Mouse (Mus musculus) heart, adult 8-10 months (tissue): ENCODE measurements around the gene Ythdf2. TPM values are rescaled to one million over a fixed set of nuclear protein-coding genes. Genes with fewer than 3 reads are reported as not detected.
A peak's percentile ranks its signal among the peaks of the same experiment; 100 is the strongest.
"Not testable (repeated sequence)": the region's sequence is repeated elsewhere in the genome, so short reads cannot be mapped to it uniquely, and the experiment has no call there.

Source experiments
- DNase-seq: peaks from one replicate; pipeline ENCODE4 v3.0.0; 2022; ENCODE audit warnings: low spot score
- total RNA-seq, 4 experiments: library from RNA; stranded (reverse); gene quantifications; 2 replicates each; pipeline ENCODE4 v1.2.4; 2022

The Ythdf2 gene
- total RNA-seq = 10 to 100 TPM; 23.8 to 27.1 (median 26.5) TPM

GRCm38 (mm10) chr4:132211953-132212734 lies at the start of gene Ythdf2:
TSS of gene Ythdf2 (minus strand) at chr4:132212303.
- peak; percentile 92 for DNase-seq

- DNase-seq = peak; percentile 25
Measured at GRCm38 (mm10) chr4:132260404-132261379, 48.6 kb upstream of the Ythdf2 start.

GRCm38 (mm10) chr4:132259248-132259647 lies 47.1 kb upstream of the Ythdf2 start:
- peak; percentile 14 for DNase-seq

GRCm38 (mm10) chr4:132256384-132256783 lies 44.3 kb upstream of the Ythdf2 start:
- no peak for DNase-seq

GRCm38 (mm10) chr4:132254986-132255385 lies 42.9 kb upstream of the Ythdf2 start:
- no peak for DNase-seq

GRCm38 (mm10) chr4:132253622-132254021 lies 41.5 kb upstream of the Ythdf2 start:
- DNase-seq = no peak

GRCm38 (mm10) chr4:132253128-132253527 lies 41.0 kb upstream of the Ythdf2 start:
- DNase-seq = no peak

GRCm38 (mm10) chr4:132251596-132251995 lies 39.5 kb upstream of the Ythdf2 start:
- DNase-seq = no peak

- DNase-seq = peak; percentile 32
Measured at GRCm38 (mm10) chr4:132247451-132247997, 35.4 kb upstream of the Ythdf2 start.

- no peak for DNase-seq
Measured at GRCm38 (mm10) chr4:132245643-132246042, 33.5 kb upstream of the Ythdf2 start.

- no peak for DNase-seq
Measured at GRCm38 (mm10) chr4:132241208-132241607, 29.1 kb upstream of the Ythdf2 start.

GRCm38 (mm10) chr4:132240367-132240766 lies 28.3 kb upstream of the Ythdf2 start:
- DNase-seq = no peak

GRCm38 (mm10) chr4:132238356-132238755 lies 26.3 kb upstream of the Ythdf2 start:
- no peak for DNase-seq

- DNase-seq = no peak
Measured at GRCm38 (mm10) chr4:132234710-132235109, 22.6 kb upstream of the Ythdf2 start.

GRCm38 (mm10) chr4:132230422-132230821 lies 18.3 kb upstream of the Ythdf2 start:
- DNase-seq = no peak

- DNase-seq = not testable (repeated sequence)
Measured at GRCm38 (mm10) chr4:132222001-132222400, 9.9 kb upstream of the Ythdf2 start.

- not testable (repeated sequence) for DNase-seq
Measured at GRCm38 (mm10) chr4:132218439-132218838, 6.3 kb upstream of the Ythdf2 start.

- no peak for DNase-seq
Measured at GRCm38 (mm10) chr4:132217781-132218180, 5.7 kb upstream of the Ythdf2 start.

GRCm38 (mm10) chr4:132216602-132217001 lies 4.5 kb upstream of the Ythdf2 start:
- no peak for DNase-seq

- DNase-seq = no peak
Measured at GRCm38 (mm10) chr4:132214847-132215246, 2.7 kb upstream of the Ythdf2 start.

- no peak for DNase-seq
Measured at GRCm38 (mm10) chr4:132211091-132211942, 786 bp downstream of the Ythdf2 start.
